Mouse (Mus musculus): ENCODE results near the gene Dcbld1. TPM values are rescaled to one million over a fixed set of nuclear protein-coding genes. Genes with fewer than 3 reads are reported as not detected.
"Not testable (repeated sequence)": the region's sequence is repeated elsewhere in the genome, so short reads cannot be mapped to it uniquely, and the experiment has no call there.

Dcbld1 gene
- polyA plus RNA-seq, 1 experiment = 4.2 TPM

DNA sequence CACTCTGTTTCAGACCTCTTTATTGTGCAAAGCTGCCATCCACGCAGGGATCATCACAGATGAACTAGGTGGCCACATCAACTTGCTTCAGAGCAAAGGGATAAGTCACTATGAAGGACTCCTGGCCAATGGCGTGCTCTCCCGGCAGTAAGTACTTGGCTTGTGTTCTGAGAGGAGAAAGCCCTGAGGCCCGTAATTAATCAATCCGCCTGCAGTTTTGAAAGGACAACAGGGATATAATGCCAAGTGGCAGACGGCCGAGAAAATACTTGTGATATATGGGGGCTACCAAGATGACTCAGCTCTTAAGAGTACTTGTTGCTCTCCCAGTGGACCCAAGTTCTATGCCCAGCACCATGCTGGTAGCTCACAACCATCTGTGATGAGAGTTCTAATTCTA, 71.2 kb downstream of the Dcbld1 start:
- H3K79me2 ChIP-seq (ENCODE audit: control insufficient read depth, insufficient read depth) = no peaks in the 10 kb centered on the region
- H3ac ChIP-seq (ENCODE audit: control insufficient read depth, insufficient read length) = no peak overlapping the region
- H3K4me3 ChIP-seq = no peak overlapping the region
- H3K36me3 ChIP-seq (ENCODE audit: control insufficient read depth, insufficient read depth) = no peaks in the 10 kb centered on the region
- H3K27me3 ChIP-seq (ENCODE audit: control insufficient read depth, insufficient read depth, insufficient read length) = no peaks in the 10 kb centered on the region
- TF ChIP-seq USF1 (IDR thresholded peaks at IDR 0.05; ENCODE audit: low read depth) = no peak
- no peak for TF ChIP-seq MAX (IDR thresholded peaks at IDR 0.05; ENCODE audit: low read depth)
- no peak for TF ChIP-seq TCF12 (IDR thresholded peaks at IDR 0.05; ENCODE audit: insufficient read depth, poor library complexity, severe bottlenecking)
- no peak for TF ChIP-seq E2F4 (IDR thresholded peaks at IDR 0.05; ENCODE audit: insufficient read depth)
- no peak for TF ChIP-seq REST (IDR thresholded peaks at IDR 0.05; ENCODE audit: insufficient read depth, insufficient read length)
- no peak for TF ChIP-seq TCF3 (IDR thresholded peaks at IDR 0.05; ENCODE audit: insufficient read length, low read depth)
- no peak for TF ChIP-seq CEBPB (IDR thresholded peaks at IDR 0.05; ENCODE audit: insufficient read depth, poor library complexity, severe bottlenecking)
- H3K4me2 ChIP-seq (ENCODE audit: low read depth) = no peak overlapping the region

DNA sequence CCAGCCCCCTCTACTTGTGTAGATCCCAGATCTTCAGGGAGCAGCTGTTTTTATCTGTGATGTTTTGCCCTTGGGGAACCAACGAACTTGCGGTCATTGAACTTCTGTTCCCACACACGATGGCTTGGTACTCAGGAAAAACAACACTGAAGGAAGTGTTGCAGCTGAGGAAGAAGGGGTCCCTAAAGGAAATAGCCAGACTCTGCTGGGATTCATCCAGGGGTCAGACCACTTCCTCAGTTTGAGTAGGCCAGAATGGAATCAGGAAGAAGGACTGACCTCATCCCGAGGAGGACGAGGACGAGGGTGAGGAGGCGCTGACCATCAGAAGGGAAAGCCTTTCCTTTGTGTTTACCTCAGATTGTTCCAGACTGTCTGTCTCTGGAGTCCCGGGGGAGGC, 75.8 kb downstream of the Dcbld1 start:
- Histone ChIP-seq H3K4me3 (no peak overlapping the region), H3K79me2 (ENCODE audit: control insufficient read depth, insufficient read depth) (no peaks in the 10 kb centered on the region), H3K4me2 (ENCODE audit: low read depth) (no peak overlapping the region), H3ac (ENCODE audit: control insufficient read depth, insufficient read length) (no peak overlapping the region), H3K36me3 (ENCODE audit: control insufficient read depth, insufficient read depth) (no peaks in the 10 kb centered on the region), H3K27me3 (ENCODE audit: control insufficient read depth, insufficient read depth, insufficient read length) (no peaks in the 10 kb centered on the region)
- TF ChIP-seq REST (IDR thresholded peaks at IDR 0.05; ENCODE audit: insufficient read depth, insufficient read length) = no peak
- TF ChIP-seq TCF12 (IDR thresholded peaks at IDR 0.05; ENCODE audit: insufficient read depth, poor library complexity, severe bottlenecking) = no peak
- no peak for TF ChIP-seq TCF3 (IDR thresholded peaks at IDR 0.05; ENCODE audit: insufficient read length, low read depth)
- TF ChIP-seq POLR2A (IDR thresholded peaks at IDR 0.05; ENCODE audit: insufficient read length, low read depth) = no peak
- no peak for TF ChIP-seq USF1 (IDR thresholded peaks at IDR 0.05; ENCODE audit: low read depth)
- no peak for TF ChIP-seq POLR2AphosphoS2 (IDR thresholded peaks at IDR 0.05; ENCODE audit: insufficient read length, low read depth)
- no peak for TF ChIP-seq CEBPB (IDR thresholded peaks at IDR 0.05; ENCODE audit: insufficient read depth, poor library complexity, severe bottlenecking)
- no peak for TF ChIP-seq SRF (IDR thresholded peaks at IDR 0.05; ENCODE audit: control insufficient read depth, insufficient read length, low read depth)
- no peak for TF ChIP-seq MYOD1 (IDR thresholded peaks at IDR 0.05; ENCODE audit: control insufficient read depth in 1 of 3, insufficient read length in 2 of 3, low read depth in 2 of 3)
- no peak for TF ChIP-seq E2F4 (IDR thresholded peaks at IDR 0.05; ENCODE audit: insufficient read depth)
- no peak for TF ChIP-seq MAX (IDR thresholded peaks at IDR 0.05; ENCODE audit: low read depth)
- no peak for TF ChIP-seq MYOG (IDR thresholded peaks at IDR 0.05; ENCODE audit: control insufficient read depth in 1 of 3, insufficient read depth in 1 of 3, insufficient read length in 2 of 3, low read depth in 2 of 3)

DNA sequence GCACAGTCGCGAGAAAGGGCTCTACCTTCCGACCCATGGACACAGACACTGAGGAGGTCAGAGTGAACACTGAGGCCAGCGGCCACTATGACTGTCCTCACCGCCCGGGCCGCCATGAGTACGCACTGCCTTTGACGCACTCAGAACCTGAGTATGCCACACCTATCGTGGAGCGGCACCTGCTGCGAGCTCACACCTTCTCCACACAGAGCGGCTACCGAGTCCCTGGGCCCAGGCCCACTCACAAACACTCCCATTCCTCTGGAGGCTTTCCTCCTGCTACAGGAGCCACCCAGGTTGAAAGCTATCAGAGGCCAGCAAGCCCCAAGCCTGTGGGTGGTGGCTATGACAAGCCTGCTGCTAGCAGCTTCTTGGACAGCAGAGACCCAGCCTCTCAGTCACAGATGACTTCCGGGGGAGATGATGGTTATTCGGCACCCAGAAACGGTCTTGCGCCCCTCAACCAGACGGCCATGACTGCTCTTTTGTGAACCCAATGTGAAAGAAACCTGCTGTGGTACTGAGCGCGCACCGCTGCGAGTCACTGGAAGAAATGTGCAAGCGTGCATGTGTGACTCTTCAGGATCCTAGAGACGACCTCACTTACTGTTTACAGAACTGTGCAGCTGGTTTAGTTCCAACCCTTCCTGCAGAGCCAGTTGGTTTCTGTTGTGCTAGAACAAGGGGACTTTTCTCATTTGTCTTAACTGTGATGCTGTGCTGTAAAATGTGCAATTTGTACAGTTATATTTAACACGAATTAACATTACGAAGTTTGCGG, 86.3 kb downstream of the Dcbld1 start:
- H3K79me2 ChIP-seq (ENCODE audit: control insufficient read depth, insufficient read depth) = no peaks in the 10 kb centered on the region
- no peaks in the 10 kb centered on the region for H3K27me3 ChIP-seq (ENCODE audit: control insufficient read depth, insufficient read depth, insufficient read length)
- TF ChIP-seq MAX (IDR thresholded peaks at IDR 0.05; ENCODE audit: low read depth) = no peak
- TF ChIP-seq E2F4 (IDR thresholded peaks at IDR 0.05; ENCODE audit: insufficient read depth) = no peak
- no peak for TF ChIP-seq POLR2AphosphoS2 (IDR thresholded peaks at IDR 0.05; ENCODE audit: insufficient read length, low read depth)
- no peak for TF ChIP-seq SRF (IDR thresholded peaks at IDR 0.05; ENCODE audit: control insufficient read depth, insufficient read length, low read depth)
- no peak for TF ChIP-seq POLR2A (IDR thresholded peaks at IDR 0.05; ENCODE audit: insufficient read length, low read depth)
- no peak for TF ChIP-seq REST (IDR thresholded peaks at IDR 0.05; ENCODE audit: insufficient read depth, insufficient read length)
- TF ChIP-seq CEBPB (IDR thresholded peaks at IDR 0.05; ENCODE audit: insufficient read depth, poor library complexity, severe bottlenecking) = no peak
- TF ChIP-seq TCF12 (IDR thresholded peaks at IDR 0.05; ENCODE audit: insufficient read depth, poor library complexity, severe bottlenecking) = no peak
- no peak for TF ChIP-seq TCF3 (IDR thresholded peaks at IDR 0.05; ENCODE audit: insufficient read length, low read depth)
- no peak for TF ChIP-seq MYOD1 (IDR thresholded peaks at IDR 0.05; ENCODE audit: control insufficient read depth in 1 of 3, insufficient read length in 2 of 3, low read depth in 2 of 3)
- no peak for TF ChIP-seq USF1 (IDR thresholded peaks at IDR 0.05; ENCODE audit: low read depth)
- no peak for TF ChIP-seq MYOG (IDR thresholded peaks at IDR 0.05; ENCODE audit: control insufficient read depth in 1 of 3, insufficient read depth in 1 of 3, insufficient read length in 2 of 3, low read depth in 2 of 3)
- peaks cover 9% of the 10 kb centered on the region for H3K36me3 ChIP-seq (ENCODE audit: control insufficient read depth, insufficient read depth)
- H3K4me3 ChIP-seq = no peak overlapping the region
- H3ac ChIP-seq (ENCODE audit: control insufficient read depth, insufficient read length) = no peak overlapping the region
- no peak overlapping the region for H3K4me2 ChIP-seq (ENCODE audit: low read depth)

DNA sequence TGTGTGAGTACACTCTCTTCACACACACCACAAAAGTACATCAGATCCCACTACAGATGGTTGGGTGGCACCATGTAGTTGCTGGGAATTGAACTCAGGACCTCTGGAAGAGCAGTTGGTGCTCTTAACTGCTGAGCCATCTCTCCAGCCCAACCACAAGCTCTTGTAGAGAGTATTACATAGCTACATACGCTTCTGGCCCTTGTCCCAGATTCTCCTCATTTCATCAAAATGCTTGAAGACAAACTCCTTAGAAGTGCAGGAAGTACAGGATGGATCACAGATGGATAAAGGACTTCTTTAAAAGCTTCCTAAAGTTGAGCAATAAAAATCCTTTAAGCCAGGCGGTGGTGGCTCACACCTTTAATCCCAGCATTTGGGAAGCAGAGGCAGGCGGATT, 88.5 kb downstream of the Dcbld1 start:
- Histone ChIP-seq H3K36me3 (ENCODE audit: control insufficient read depth, insufficient read depth) (peaks cover 6% of the 10 kb centered on the region), H3K27me3 (ENCODE audit: control insufficient read depth, insufficient read depth, insufficient read length) (no peaks in the 10 kb centered on the region), H3ac (ENCODE audit: control insufficient read depth, insufficient read length) (no peak overlapping the region), H3K4me3 (no peak overlapping the region), H3K79me2 (ENCODE audit: control insufficient read depth, insufficient read depth) (no peaks in the 10 kb centered on the region), H3K4me2 (ENCODE audit: low read depth) (no peak overlapping the region)
- TF ChIP-seq TCF3 (IDR thresholded peaks at IDR 0.05; ENCODE audit: insufficient read length, low read depth) (no peak), CEBPB (IDR thresholded peaks at IDR 0.05; ENCODE audit: insufficient read depth, poor library complexity, severe bottlenecking) (no peak), TCF12 (IDR thresholded peaks at IDR 0.05; ENCODE audit: insufficient read depth, poor library complexity, severe bottlenecking) (no peak)

DNA sequence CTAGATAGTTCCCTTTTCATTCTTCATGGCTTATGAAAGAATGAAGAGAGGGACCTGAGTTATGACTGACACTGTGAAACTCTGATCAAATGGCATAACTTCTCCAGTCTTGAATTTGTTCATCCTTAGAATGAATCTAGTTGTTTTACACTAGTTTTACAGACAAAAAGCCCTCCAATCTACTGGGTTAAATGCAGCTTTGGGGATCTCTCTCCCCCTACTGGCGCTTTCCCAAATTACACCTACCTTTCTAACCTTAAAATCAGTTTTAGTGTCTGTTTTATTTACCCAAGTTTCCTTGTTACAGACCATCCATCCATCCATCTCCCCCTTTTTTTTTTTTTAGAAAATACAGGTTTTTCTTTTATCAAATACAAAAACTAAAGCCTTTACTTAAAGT, 97.6 kb downstream of the Dcbld1 start:
- TF ChIP-seq POLR2A (IDR thresholded peaks at IDR 0.05; ENCODE audit: insufficient read length, low read depth) = no peak
- TF ChIP-seq REST (IDR thresholded peaks at IDR 0.05; ENCODE audit: insufficient read depth, insufficient read length) = no peak
- TF ChIP-seq SRF (IDR thresholded peaks at IDR 0.05; ENCODE audit: control insufficient read depth, insufficient read length, low read depth) = no peak
- TF ChIP-seq MYOG (IDR thresholded peaks at IDR 0.05; ENCODE audit: control insufficient read depth in 1 of 3, insufficient read depth in 1 of 3, insufficient read length in 2 of 3, low read depth in 2 of 3) = no peak
- no peak for TF ChIP-seq TCF12 (IDR thresholded peaks at IDR 0.05; ENCODE audit: insufficient read depth, poor library complexity, severe bottlenecking)
- no peak for TF ChIP-seq POLR2AphosphoS2 (IDR thresholded peaks at IDR 0.05; ENCODE audit: insufficient read length, low read depth)
- TF ChIP-seq CEBPB (IDR thresholded peaks at IDR 0.05; ENCODE audit: insufficient read depth, poor library complexity, severe bottlenecking) = no peak
- H3K4me3 ChIP-seq = no peak overlapping the region
- peaks cover 4% of the 10 kb centered on the region for H3K36me3 ChIP-seq (ENCODE audit: control insufficient read depth, insufficient read depth)
- H3K4me2 ChIP-seq (ENCODE audit: low read depth) = no peak overlapping the region
- H3ac ChIP-seq (ENCODE audit: control insufficient read depth, insufficient read length) = no peak overlapping the region
- H3K27me3 ChIP-seq (ENCODE audit: control insufficient read depth, insufficient read depth, insufficient read length) = no peaks in the 10 kb centered on the region
- no peaks in the 10 kb centered on the region for H3K79me2 ChIP-seq (ENCODE audit: control insufficient read depth, insufficient read depth)

DNA sequence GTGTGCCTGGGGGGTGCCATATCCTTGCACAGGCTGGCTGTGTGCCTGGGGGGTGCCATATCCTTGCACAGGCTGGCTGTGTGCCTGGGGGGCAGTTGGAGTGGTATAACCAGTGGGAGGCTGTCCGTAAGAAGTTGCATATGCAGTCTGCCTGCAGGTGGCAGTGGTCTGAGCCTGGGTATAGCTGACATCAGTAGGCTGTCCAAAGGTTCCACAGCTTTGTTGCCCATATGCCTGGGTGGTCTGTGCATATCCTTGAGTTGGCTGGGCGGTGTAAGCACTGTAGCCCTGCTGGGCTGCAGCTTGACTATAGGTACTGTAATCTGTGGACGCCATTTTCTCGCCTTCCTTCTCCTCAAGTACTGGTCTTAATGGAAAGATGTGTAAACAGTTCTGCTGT, 109.9 kb downstream of the Dcbld1 start:
- peaks cover 31% of the 10 kb centered on the region for H3K36me3 ChIP-seq (ENCODE audit: control insufficient read depth, insufficient read depth)
- not testable (repeated sequence) for H3K4me2 ChIP-seq (ENCODE audit: low read depth); H3K27me3 ChIP-seq (ENCODE audit: control insufficient read depth, insufficient read depth, insufficient read length); H3ac ChIP-seq (ENCODE audit: control insufficient read depth, insufficient read length); H3K4me3 ChIP-seq; H3K79me2 ChIP-seq (ENCODE audit: control insufficient read depth, insufficient read depth)

Data from myocyte (in vitro differentiated cells).